Mouse (Mus musculus): ENCODE measurements around the gene Cdh11. TPM values are rescaled to one million over a fixed set of nuclear protein-coding genes. Genes with fewer than 3 reads are reported as not detected.
A peak's percentile ranks its signal among the peaks of the same experiment; 100 is the strongest.

The Cdh11 gene
- polyA plus RNA-seq, 1 experiment from 2014 or later = 51.8 TPM

DNA sequence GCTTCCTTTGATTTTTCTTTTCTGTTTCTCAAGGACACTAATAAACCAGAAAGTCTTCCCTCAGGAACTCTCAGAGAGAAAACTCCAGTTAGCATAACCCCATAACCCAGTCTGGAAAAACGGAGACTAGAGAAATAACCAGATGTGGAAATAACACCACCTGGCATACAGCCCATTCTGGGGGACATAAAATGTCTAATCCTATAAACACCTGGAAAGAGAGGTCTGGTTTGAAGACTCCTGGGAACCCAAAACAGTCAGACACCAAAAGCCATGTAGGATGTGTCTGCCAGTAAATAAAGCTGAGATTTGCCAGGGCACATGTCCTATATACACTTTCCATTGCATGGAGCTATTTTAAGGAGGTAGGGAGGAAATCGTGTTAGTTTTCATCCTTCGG is 42.5 kb downstream of the Cdh11 start:
- WGBS = 72% methylated on average over 3 of the region's 3 CpGs
- Histone ChIP-seq H3K4me1 (no peaks in the 10 kb centered on the region), H3K27me3 (ENCODE audit: insufficient read depth, poor library complexity, severe bottlenecking) (no peaks in the 10 kb centered on the region), H3K27ac (no peak overlapping the region), H3K9me3 (no peaks in the 10 kb centered on the region), H3K4me3 (no peak overlapping the region), H3K36me3 (0 out of 2 replicates have a peak, but pooled peaks cover 4% of the 10 kb centered on the region)
- no peak for DNase-seq (ENCODE audit: low spot score)

DNA sequence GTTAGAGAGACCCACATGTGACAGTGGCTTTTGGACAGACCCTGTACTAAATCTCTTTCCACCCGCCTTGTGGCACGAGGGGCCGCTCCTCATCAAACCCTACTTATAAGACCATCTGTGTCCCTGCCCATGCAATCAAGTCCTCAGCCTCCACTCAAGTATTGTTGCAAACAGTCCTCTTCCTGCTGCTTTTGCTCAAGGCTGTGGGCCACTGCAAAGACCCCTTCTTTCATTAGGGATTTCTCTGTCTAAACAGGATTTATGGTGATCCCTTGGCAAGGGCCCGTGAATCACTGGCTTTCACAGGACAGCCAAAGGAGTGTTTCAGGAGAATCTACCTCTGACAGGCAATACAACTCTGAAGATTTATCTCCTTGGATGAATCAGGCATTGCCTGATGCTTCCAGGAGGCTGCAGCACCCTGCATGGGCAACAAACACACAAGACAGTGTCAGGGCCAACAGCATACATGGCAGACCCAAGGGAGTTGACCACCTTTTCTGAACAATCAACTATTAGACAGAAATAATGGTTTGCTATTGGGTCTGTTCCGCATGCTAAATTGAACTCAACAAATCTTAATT is 43.3 kb downstream of the Cdh11 start:
- DNase-seq (ENCODE audit: low spot score) = no peak
- WGBS = 79% methylated on average over 5 of the region's 5 CpGs
- Histone ChIP-seq H3K9me3 (no peaks in the 10 kb centered on the region), H3K36me3 (0 out of 2 replicates have a peak, but pooled peaks cover 4% of the 10 kb centered on the region), H3K4me3 (no peak overlapping the region), H3K27ac (no peak overlapping the region), H3K27me3 (ENCODE audit: insufficient read depth, poor library complexity, severe bottlenecking) (no peaks in the 10 kb centered on the region), H3K4me1 (no peaks in the 10 kb centered on the region)

DNA sequence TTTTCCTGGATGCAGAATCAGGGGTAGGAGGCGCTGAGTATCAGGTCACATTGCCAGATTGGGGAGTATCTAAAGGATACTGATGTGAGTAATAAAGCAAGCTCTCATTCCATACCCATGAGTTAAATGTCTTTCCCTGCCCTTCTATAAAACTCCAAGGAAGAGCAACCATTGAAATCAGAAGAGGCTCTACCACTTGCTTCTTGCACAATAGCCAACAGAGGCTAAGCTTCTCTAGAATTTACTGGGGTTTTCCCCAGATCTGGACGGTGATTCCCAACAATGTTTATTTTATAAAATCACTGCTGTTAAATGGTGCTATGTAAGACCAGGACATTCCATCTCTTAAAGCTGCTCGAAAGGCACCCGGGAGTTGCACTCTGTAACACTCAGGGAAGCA is 44.5 kb downstream of the Cdh11 start:
- Histone ChIP-seq H3K4me3 (no peak overlapping the region), H3K27me3 (ENCODE audit: insufficient read depth, poor library complexity, severe bottlenecking) (no peaks in the 10 kb centered on the region), H3K27ac (no peak overlapping the region), H3K4me1 (no peaks in the 10 kb centered on the region), H3K9me3 (no peaks in the 10 kb centered on the region), H3K36me3 (0 out of 2 replicates have a peak, but pooled peaks cover 4% of the 10 kb centered on the region)
- no peak for DNase-seq (ENCODE audit: low spot score)
- 77% methylated on average over 4 of the region's 4 CpGs for WGBS

DNA sequence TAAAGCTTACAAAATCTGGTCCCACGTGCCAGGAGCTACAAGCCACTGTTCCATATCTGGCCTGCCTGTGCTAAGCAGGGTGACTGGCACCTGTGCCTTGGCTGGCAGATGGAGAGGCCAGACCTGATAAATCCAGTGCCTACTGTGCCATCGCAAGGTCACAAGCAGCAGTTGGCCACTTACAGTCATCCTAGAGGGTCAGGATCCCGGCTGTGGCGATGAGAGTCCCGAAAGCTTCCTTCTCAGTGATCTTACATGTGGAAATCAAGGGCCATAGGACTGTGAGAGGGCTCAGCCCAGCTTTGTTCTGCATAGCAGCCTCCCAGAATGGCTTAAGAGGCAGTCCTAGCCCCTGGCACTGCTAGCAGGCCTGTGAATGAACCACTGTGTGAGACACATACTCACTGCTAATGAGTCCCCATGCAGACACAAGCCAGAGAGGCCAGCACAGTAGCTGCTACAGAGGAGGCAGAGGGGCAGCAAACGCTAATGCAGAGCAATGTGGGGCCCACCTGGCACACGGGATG is 46.4 kb downstream of the Cdh11 start:
- H3K36me3 ChIP-seq = 0 out of 2 replicates have a peak, but pooled peaks cover 4% of the 10 kb centered on the region
- H3K9me3 ChIP-seq = no peaks in the 10 kb centered on the region
- DNase-seq (ENCODE audit: low spot score) = no peak
- H3K4me1 ChIP-seq = no peaks in the 10 kb centered on the region
- H3K27ac ChIP-seq = no peak overlapping the region
- 79% methylated on average over 7 of the region's 7 CpGs for WGBS
- no peak overlapping the region for H3K4me3 ChIP-seq
- no peaks in the 10 kb centered on the region for H3K27me3 ChIP-seq (ENCODE audit: insufficient read depth, poor library complexity, severe bottlenecking)

DNA sequence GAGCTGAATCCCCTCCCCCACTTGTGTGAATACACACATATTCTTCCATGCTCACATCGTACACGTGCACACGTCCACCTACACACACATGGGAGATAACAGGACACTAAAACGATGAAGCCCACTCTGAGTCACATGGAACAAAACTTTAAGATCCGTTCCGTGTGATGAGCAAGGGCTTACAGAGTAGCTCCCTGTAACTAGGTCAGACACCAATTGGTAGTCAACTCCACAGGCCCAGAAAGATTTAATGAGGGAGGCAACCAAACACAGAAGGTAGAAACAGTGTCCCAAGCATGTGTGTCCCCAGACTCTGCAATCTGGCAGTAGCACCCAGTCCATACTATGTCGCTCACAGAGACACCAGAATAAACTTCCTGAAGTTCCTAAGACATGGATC is 47.0 kb downstream of the Cdh11 start:
- Histone ChIP-seq H3K4me1 (no peaks in the 10 kb centered on the region), H3K4me3 (no peak overlapping the region), H3K9me3 (no peaks in the 10 kb centered on the region), H3K27ac (no peak overlapping the region), H3K36me3 (0 out of 2 replicates have a peak, but pooled peaks cover 4% of the 10 kb centered on the region), H3K27me3 (ENCODE audit: insufficient read depth, poor library complexity, severe bottlenecking) (no peaks in the 10 kb centered on the region)
- no peak for DNase-seq (ENCODE audit: low spot score)
- 81% methylated on average over 7 of the region's 7 CpGs for WGBS

DNA sequence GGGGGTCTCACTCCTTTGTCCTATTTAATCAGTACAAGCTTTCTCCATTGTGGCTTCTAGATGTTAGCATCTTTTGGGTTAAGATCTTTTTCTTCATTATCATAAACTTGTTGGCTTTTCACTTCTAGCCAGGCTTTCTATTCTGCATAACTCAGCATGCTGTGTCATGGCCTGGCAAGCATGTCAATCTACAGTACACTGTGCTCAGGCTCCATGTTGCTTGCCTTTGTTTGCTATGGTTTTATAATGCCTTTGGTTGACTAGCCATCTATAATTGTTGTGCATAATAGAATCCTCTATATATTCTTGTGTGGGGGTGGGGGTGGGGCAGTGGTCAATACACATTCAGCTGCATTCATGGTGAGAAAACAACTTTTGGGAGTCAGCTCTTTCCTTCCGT is 51.0 kb downstream of the Cdh11 start:
- H3K9me3 ChIP-seq = no peaks in the 10 kb centered on the region
- WGBS = 83% methylated on average over 1 of the region's 1 CpGs
- no peaks in the 10 kb centered on the region for H3K4me1 ChIP-seq
- 0 out of 2 replicates have a peak, but pooled peaks cover 4% of the 10 kb centered on the region for H3K36me3 ChIP-seq
- no peak overlapping the region for H3K4me3 ChIP-seq
- DNase-seq (ENCODE audit: low spot score) = no peak
- no peak overlapping the region for H3K27ac ChIP-seq
- no peaks in the 10 kb centered on the region for H3K27me3 ChIP-seq (ENCODE audit: insufficient read depth, poor library complexity, severe bottlenecking)

DNA sequence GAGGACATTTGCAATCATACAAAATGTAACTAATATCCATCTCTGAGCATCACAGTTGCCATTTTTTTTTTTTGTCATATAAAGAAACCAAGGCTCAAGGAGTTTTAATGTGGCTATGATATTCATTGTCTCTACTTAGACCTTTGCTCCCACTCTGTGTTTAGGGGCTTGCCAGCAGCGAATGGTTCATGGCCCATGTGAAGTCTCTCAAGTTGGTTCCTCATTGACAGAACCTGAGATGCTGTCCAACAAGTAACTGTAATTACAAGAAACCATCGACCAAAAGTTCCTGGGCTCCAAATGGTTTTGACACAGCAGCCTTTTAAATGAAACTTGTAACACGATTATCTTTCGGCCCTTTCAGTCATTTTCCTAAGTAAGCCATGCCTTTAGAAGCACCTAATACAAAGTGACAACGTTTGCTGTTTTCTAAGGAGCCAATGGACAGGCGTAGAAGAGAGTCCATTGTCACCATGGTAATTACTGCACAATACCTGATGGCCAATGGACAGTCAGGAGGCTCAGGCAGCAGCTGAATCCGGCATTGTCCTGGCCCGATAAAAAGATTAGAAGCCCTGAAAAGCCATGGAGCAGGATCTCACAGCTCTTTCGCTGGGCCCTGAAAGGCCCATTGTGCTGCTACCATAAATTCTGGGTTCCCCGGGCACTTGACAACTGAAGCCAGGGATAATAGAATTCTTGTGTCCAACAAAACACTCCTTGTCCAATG is 59.1 kb downstream of the Cdh11 start:
- DNase-seq (ENCODE audit: low spot score) = no peak
- Histone ChIP-seq H3K36me3 (no peaks in the 10 kb centered on the region), H3K27ac (no peak overlapping the region), H3K4me1 (no peaks in the 10 kb centered on the region), H3K4me3 (no peak overlapping the region), H3K9me3 (no peaks in the 10 kb centered on the region), H3K27me3 (ENCODE audit: insufficient read depth, poor library complexity, severe bottlenecking) (no peaks in the 10 kb centered on the region)
- 77% methylated on average over 10 of the region's 10 CpGs for WGBS

DNA sequence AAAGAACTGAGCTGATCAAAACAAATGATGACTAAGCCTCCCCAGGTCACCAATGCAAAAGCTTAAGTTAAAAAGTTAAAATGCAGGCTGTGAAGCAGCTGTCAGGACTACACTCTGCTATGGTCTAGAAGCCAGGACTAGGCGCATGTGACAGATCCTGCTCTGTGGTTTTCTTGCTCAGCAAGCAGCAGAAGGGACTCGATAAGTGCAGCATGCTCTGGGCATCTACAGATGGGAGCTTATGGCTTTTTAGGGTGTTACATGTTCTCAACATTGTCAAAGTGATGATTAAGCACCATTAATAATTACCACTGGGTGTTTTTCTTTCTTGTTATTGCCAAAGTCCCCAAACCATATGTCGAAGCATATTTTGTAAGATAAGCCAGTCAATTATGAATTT is 59.9 kb downstream of the Cdh11 start:
- 0 out of 2 replicates have a peak, but pooled peaks cover 2% of the 10 kb centered on the region for H3K36me3 ChIP-seq
- no peaks in the 10 kb centered on the region for H3K9me3 ChIP-seq
- WGBS = 83% methylated on average over 3 of the region's 3 CpGs
- H3K4me1 ChIP-seq = no peaks in the 10 kb centered on the region
- H3K27me3 ChIP-seq (ENCODE audit: insufficient read depth, poor library complexity, severe bottlenecking) = no peaks in the 10 kb centered on the region
- DNase-seq (ENCODE audit: low spot score) = no peak
- no peak overlapping the region for H3K4me3 ChIP-seq
- H3K27ac ChIP-seq = no peak overlapping the region

DNA sequence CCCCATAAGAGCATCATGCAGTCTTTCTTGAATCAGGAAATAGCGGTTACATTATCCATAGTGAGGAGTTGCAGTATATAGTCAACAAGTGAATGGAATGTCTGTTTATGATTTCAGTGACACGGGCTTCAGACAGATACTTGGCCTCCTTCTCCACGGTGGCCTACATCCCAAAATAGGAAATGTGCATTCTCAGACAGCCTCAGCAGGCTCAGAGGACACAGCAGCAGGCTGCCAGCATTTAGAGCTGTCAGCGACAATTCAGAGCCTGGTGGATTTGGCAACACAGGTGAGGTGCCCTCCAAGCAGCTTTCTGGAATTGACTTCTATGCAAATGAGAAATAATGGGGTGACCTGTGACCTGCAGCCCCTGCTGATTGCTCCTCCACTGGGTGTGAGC is 69.5 kb downstream of the Cdh11 start:
- 50% methylated on average over 4 of the region's 4 CpGs for WGBS
- Histone ChIP-seq H3K27ac (peak overlapping the region; percentile 6; the same call in 1 of the 2 replicates), H3K4me3 (no peak overlapping the region), H3K4me1 (peaks cover 8% of the 10 kb centered on the region; the same call in 1 of the 2 replicates), H3K36me3 (peaks cover 32% of the 10 kb centered on the region; the same call in 1 of the 2 replicates), H3K27me3 (ENCODE audit: insufficient read depth, poor library complexity, severe bottlenecking) (no peaks in the 10 kb centered on the region), H3K9me3 (no peaks in the 10 kb centered on the region)
- no peak for DNase-seq (ENCODE audit: low spot score)

DNA sequence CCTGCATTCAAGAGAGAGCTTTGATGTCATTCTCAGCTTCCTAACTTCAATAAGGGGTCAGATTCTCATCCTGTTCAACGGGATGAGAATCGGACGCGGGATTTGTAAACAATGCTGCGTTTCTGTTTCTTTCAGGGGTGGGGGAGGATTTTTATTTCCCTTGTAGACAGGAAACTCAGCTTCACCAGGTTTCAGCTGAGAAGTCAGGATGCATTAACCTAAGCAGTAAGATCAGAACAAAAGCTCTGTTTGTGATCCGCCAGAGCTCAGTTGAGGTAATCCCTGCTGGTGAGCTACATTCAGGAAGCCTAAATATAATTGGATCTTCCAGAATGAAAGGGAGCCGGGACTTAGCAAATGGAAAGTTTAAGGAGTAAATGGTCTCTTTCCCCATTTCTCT is 78.1 kb downstream of the Cdh11 start:
- H3K9me3 ChIP-seq = no peaks in the 10 kb centered on the region
- no peaks in the 10 kb centered on the region for H3K4me1 ChIP-seq
- H3K27ac ChIP-seq = no peak overlapping the region
- H3K36me3 ChIP-seq = 0 out of 2 replicates have a peak, but pooled peaks cover 10% of the 10 kb centered on the region
- no peak for DNase-seq (ENCODE audit: low spot score)
- no peak overlapping the region; the same call in 1 of the 2 replicates for H3K4me3 ChIP-seq
- WGBS = 14% methylated on average over 7 of the region's 7 CpGs
- no peaks in the 10 kb centered on the region; the same call in 1 of the 2 replicates for H3K27me3 ChIP-seq (ENCODE audit: insufficient read depth, poor library complexity, severe bottlenecking)

DNA sequence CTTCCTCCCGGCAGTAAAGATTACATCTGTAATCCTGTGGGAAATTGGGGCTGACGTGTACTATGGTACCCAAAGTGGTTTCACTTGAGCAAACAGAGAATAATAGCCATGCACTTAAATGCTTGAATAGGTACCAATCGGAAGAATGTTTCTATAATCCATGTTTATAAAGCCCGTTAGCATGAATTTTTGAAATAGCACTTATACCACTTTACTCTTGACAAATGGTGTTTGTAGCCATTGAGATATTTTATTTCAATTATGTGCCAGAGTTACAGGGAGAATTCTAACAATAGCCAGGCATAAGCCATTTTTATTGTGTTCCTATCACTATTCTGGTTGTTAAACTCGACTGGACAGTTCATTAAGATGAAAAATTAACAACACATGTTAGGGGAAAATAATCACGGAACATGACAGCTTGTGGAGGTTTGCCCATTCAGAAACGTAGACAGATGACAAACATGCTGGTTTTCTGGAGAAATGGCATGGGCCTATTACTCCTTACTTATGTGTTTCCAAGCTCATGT is 80.0 kb downstream of the Cdh11 start:
- WGBS = 81% methylated on average over 7 of the region's 7 CpGs
- Histone ChIP-seq H3K4me1 (no peaks in the 10 kb centered on the region), H3K27me3 (ENCODE audit: insufficient read depth, poor library complexity, severe bottlenecking) (no peaks in the 10 kb centered on the region; the same call in 1 of the 2 replicates), H3K27ac (no peak overlapping the region), H3K4me3 (no peak overlapping the region), H3K36me3 (no peaks in the 10 kb centered on the region), H3K9me3 (no peaks in the 10 kb centered on the region)
- DNase-seq (ENCODE audit: low spot score) = no peak

DNA sequence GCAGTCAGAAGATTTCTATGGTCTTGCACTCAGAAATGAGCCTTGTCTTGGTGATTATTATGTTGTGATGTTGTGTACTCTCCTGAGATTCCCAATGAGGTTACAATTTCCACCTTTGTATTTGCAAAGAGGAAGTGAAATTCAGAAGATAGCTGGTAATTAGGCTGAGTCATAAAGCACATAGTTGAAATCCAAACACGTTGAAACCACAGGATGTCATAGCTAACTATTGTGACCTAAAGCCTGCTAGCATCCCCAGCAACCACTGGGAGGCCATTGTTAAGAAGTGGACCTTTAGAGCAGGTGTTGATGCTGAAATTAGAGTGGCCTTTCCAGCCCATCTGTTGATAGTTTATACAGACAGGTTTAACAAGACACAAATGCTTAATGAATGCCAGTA is 85.2 kb downstream of the Cdh11 start:
- no peaks in the 10 kb centered on the region for H3K9me3 ChIP-seq
- no peak for DNase-seq (ENCODE audit: low spot score)
- H3K27ac ChIP-seq = no peak overlapping the region
- H3K36me3 ChIP-seq = no peaks in the 10 kb centered on the region
- no peak overlapping the region for H3K4me3 ChIP-seq
- H3K27me3 ChIP-seq (ENCODE audit: insufficient read depth, poor library complexity, severe bottlenecking) = no peaks in the 10 kb centered on the region; the same call in 1 of the 2 replicates
- 47% methylated on average over 1 of the region's 1 CpGs for WGBS
- H3K4me1 ChIP-seq = no peaks in the 10 kb centered on the region

DNA sequence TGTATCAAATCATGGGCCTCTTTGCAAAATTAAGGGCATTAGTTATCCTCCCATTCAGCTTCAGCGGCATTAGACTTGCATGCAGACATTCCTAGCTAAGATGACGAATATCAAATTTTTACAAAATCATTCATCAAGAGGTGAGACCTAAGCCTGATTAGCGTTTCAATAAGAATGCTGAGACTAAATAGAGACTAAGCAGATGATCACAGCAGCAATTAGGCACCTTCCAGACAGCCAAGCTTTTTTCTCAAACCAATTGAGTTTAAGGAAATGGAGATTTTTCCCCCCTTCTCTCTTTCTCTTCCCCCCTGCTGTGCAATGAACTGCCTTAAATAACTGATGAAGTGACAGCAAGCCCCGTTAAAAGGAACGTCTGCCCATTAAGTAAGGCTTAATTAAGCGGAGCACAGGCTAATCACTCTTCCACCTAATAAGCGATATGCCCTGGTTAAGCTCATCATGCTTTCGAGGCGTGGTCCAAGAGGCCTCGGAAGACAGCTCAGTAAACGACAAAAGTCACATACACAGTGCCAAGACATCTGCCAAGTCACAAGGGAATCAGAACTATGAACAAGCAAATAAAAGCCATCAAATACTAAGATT is 87.1 kb downstream of the Cdh11 start:
- H3K36me3 ChIP-seq = no peaks in the 10 kb centered on the region
- no peak for DNase-seq (ENCODE audit: low spot score)
- no peak overlapping the region for H3K27ac ChIP-seq
- WGBS = 37% methylated on average over 11 of the region's 11 CpGs
- H3K4me1 ChIP-seq = no peaks in the 10 kb centered on the region
- H3K4me3 ChIP-seq = no peak overlapping the region
- H3K9me3 ChIP-seq = no peaks in the 10 kb centered on the region
- no peaks in the 10 kb centered on the region; the same call in 1 of the 2 replicates for H3K27me3 ChIP-seq (ENCODE audit: insufficient read depth, poor library complexity, severe bottlenecking)

Data from heart, embryonic 10.5 days (tissue).